Mouse (Mus musculus): Measurements from ENCODE around the gene Arih1.

The Arih1 gene

GRCm38 (mm10) chr9:59486549-59487065 is at the start of gene Arih1:
TSS of gene Arih1 (minus strand) at chr9:59486618.
- DNase-seq (ENCODE audit: low spot score in 2 of 2): peak; percentile 99

DNA sequence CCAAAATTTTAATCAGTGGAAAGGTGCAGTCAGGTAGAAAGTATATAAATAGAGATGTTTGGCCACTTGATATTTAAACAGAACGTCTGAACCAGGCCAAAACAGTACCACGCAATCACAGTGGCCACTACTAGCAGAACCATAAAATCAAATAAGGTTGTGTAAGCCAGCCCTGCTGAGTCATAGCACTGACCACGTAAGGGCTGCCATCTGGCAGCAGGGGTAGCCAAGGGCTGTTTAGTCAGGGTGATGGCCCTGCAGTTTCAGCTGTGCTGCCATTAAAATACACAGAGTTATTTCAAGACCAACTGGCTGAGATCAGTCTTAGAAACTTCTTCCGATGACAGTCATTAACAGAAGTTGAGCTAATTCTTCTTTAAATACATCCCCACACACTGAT is 47.5 kb upstream of the Arih1 start:
- no peak for DNase-seq (ENCODE audit: low spot score in 2 of 2)

DNA sequence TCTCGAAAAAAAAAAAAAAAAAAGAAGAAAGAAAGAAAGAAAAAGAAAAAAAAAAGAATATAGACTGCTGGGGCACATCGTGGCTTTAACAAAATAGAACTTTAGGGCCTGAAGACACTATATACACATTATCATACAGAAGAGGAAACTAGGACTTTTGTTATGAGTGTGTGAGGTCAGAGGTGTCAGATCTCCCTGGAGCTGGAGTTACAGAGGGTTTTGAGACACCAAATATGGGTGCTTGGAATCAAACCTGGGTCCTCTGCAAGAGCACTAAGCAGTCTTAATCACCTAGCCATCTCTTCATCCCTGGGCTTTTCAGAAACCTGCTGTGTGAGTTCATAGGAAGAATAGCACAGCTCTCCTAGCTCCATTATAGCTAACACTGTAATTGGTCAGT is 47.0 kb upstream of the Arih1 start:
- no peak for DNase-seq (ENCODE audit: low spot score in 2 of 2)

DNA sequence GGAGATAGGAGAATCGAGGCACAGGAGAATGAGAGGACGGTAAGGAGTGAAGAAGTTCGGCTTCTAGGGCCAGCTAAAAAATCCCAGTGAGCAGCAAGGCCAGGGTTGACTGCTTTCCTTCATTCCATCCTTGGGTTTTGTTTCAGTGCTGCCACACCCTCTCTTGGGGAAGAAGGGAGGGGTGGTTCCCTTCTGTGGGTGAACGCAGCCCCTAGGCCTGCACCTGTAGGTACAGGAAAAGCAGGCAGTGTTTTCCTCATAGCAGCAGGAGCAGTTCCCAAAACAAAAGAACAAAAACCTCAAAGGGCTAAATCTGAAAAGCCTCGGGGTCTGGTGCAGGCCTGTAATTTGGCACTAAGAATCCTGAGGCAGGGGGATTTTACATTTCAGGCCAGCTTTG is 45.2 kb upstream of the Arih1 start:
- DNase-seq (ENCODE audit: low spot score in 2 of 2): no peak

GRCm38 (mm10) chr9:59528274-59528673 is 41.9 kb upstream of the Arih1 start:
- DNase-seq (ENCODE audit: low spot score in 2 of 2): no peak

GRCm38 (mm10) chr9:59527580-59527979 is 41.2 kb upstream of the Arih1 start:
- no peak for DNase-seq (ENCODE audit: low spot score in 2 of 2)

DNA sequence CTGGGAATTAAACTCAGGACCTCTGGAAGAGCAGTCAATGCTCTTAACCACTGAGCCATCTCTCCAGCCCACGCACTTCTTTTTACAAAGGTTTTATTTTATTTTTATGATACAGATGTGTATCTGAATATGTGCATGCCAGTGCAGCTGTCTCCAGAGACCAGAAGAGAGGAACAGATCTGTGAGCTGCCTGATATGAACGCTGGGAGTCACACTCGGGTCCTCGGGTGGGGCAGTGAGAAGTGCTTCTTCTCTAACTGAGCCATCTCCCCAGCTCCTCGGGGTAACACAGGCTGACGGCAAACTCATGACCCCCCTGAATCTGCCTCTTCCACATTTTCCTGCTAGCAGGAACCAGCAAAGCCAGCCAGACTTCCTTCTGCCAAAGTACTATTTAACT is 40.3 kb upstream of the Arih1 start:
- DNase-seq (ENCODE audit: low spot score in 2 of 2): no peak

GRCm38 (mm10) chr9:59522906-59523305 is 36.5 kb upstream of the Arih1 start:
- no peak for DNase-seq (ENCODE audit: low spot score in 2 of 2)

DNA sequence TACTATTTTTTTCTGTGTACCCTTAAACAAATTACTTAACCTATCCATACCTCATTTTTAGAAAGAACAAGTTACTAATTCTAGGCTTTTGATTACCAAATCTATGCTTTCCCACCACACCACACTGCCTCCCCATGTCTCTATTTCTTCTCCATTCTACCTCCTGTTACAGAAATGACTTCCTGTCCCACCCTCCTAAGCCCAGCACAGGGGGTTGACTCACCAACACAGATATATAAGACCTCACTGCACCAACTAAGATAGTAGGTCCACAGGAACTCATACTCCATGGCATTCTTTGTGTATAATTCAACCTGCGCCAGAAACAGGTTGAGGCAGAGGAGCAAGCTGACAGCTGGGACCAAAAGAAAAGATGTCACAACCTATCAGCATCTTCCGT is 33.0 kb upstream of the Arih1 start:
- no peak for DNase-seq (ENCODE audit: low spot score in 2 of 2)

- DNase-seq (ENCODE audit: low spot score in 2 of 2): peak; percentile 68 to 71
Observed at GRCm38 (mm10) chr9:59518976-59519375, 32.6 kb upstream of the Arih1 start.

- DNase-seq (ENCODE audit: low spot score in 2 of 2): no peak
Observed at GRCm38 (mm10) chr9:59517127-59517526, 30.7 kb upstream of the Arih1 start.

DNA sequence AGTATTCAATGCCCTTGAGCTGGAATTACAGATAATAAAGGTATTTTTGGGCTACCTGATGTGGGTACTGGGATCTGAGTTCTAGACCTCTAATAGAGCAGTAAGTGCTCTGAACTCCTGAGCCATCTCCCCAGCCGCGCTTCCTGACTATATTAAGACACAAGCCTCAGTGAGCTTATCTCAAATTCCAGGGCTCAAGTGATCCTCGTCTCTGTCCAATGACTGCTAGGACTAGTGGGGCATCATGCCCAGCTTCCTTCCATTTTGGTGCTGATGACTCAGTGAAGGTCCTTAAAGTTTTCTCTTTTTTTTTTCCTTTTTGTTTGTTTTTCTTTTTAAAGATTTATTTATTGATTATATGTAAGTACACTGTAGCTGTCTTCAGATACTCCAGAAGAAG is 28.7 kb upstream of the Arih1 start:
- DNase-seq (ENCODE audit: low spot score in 2 of 2): no peak

GRCm38 (mm10) chr9:59512381-59512780 is 26.0 kb upstream of the Arih1 start:
- no peak for DNase-seq (ENCODE audit: low spot score in 2 of 2)

GRCm38 (mm10) chr9:59508146-59508545 is 21.7 kb upstream of the Arih1 start:
- DNase-seq (ENCODE audit: low spot score in 2 of 2): no peak

DNA sequence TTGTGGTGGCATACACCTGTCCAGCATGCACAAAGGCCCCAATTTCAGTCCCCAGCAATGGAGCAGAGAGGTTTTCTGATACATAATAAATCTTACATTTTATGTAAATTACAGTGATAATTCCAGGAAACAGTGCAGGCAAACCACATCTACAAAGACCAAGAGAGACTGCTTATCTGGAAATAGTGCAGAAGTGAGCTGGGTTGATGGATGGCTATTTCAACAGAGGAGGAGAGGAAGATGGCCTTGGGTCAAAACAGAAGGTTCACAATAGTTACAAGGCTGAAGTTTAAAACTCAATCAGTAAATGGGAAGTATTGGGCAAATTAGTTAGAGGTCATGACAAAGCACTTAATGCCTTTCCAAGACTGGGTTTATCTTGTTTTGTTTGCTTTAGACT is 913 bp upstream of the Arih1 start:
- no peak for DNase-seq (ENCODE audit: low spot score in 2 of 2)

DNA sequence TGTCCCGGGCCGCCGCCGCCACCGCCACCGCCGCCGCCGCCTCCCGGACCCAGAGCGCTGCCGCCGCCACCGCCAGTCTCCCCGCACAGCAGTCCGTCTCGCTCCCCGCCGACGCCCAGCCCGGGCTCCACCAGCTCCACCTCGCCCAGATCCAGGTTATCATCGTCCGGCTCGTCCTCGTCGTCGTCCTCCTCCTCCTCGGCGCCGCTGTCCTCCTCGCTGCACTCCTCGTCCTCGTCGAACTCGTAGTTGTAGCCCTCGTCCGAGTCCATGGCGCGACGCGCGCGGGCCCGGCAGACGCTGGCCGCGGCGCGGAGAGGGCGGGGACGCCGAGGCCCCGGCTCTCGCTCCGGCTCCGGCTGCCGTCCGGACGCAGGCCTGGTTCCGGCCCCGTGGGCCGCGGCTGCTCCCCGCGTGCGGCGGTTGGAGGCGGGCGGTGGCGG is 321 bp downstream of the Arih1 start:
- peak in 1 of 2 experiments; percentile 67 for DNase-seq (ENCODE audit: low spot score in 2 of 2)

- DNase-seq (ENCODE audit: low spot score in 2 of 2): peak in 1 of 2 experiments; percentile 70
Observed at GRCm38 (mm10) chr9:59485511-59486075, 825 bp downstream of the Arih1 start.

- no peak for DNase-seq (ENCODE audit: low spot score in 2 of 2)
Observed at GRCm38 (mm10) chr9:59484760-59485159, 1.7 kb downstream of the Arih1 start.

DNA sequence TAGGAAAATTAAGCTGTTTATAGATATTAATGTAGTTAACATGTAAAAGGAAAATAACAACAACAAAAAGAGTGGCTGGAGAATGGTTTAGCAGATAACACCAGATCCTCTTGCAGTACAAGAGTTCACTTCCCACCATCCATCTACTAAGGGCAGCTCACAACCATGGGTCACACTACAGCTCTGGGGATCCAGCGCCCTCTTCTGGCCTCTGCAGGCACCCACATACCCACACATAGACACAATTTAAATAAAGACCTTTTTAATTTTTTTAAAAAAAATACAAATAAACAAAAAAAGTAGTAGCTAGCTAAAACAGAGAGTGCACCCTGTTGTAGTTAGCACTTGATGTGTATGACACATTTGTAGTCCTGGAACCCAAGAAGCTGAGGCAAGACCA is 4.0 kb downstream of the Arih1 start:
- peak in 1 of 2 experiments; percentile 33 for DNase-seq (ENCODE audit: low spot score in 2 of 2)

- no peak for DNase-seq (ENCODE audit: low spot score in 2 of 2)
Observed at GRCm38 (mm10) chr9:59476617-59477016, 9.8 kb downstream of the Arih1 start.

- DNase-seq (ENCODE audit: low spot score in 2 of 2): no peak
Observed at GRCm38 (mm10) chr9:59474838-59475237, 11.6 kb downstream of the Arih1 start.

GRCm38 (mm10) chr9:59473171-59473570 is 13.2 kb downstream of the Arih1 start:
- DNase-seq (ENCODE audit: low spot score in 2 of 2): no peak

GRCm38 (mm10) chr9:59469446-59469845 is 17.0 kb downstream of the Arih1 start:
- no peak for DNase-seq (ENCODE audit: low spot score in 2 of 2)

DNA sequence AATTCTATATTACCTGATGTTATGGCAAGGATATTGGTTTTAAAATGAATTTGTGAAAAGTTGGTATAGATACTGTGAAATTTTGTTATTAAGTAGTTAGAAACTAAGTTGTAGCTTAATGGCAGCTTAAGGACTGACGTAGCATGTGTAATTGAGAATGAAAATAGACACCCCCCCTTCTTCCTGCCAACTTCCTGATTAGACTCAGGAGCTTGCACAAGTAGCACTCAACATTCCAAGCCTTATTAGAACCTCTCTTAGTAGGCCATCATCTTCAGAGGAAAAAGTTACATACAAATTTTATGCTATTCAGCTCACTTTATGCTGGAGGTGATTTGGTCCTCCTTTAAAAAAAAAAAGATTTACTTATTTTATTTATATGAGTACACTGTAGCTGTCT is 22.1 kb downstream of the Arih1 start:
- DNase-seq (ENCODE audit: low spot score in 2 of 2): no peak

Measured in right cerebral cortex, postnatal 10 days (tissue).